Mouse (Mus musculus): ENCODE results near the gene Pomgnt2. TPM values are rescaled to one million over a fixed set of nuclear protein-coding genes. Genes with fewer than 3 reads are reported as not detected.

Pomgnt2 gene
- total RNA-seq, 4 experiments from 2014 or later = 21.3 to 31.3 (median 28.5) TPM

DNA sequence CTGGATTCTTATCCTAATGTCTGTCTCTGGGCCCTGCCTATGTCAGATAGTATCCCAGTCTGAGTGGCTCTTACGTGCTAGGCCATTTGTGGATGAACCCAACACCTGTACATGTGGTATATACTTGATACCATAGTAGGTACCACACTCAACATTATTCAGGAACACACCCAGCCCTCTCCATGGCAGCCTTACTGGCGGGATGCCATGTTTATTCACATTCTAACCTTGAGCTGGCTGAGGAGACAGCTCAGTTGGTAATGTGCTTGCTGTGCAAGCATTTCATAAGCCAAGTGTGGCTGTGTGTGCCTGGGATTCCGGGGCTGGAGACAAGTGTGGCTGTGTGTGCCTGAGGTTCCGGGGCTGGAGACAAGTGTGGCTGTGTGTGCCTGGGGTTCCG is 28.7 kb downstream of the Pomgnt2 start:
- peak; percentile 63 for DNase-seq

GRCm38 (mm10) chr9:121964941-121965340 is 32.0 kb downstream of the Pomgnt2 start:
- DNase-seq = no peak

DNA sequence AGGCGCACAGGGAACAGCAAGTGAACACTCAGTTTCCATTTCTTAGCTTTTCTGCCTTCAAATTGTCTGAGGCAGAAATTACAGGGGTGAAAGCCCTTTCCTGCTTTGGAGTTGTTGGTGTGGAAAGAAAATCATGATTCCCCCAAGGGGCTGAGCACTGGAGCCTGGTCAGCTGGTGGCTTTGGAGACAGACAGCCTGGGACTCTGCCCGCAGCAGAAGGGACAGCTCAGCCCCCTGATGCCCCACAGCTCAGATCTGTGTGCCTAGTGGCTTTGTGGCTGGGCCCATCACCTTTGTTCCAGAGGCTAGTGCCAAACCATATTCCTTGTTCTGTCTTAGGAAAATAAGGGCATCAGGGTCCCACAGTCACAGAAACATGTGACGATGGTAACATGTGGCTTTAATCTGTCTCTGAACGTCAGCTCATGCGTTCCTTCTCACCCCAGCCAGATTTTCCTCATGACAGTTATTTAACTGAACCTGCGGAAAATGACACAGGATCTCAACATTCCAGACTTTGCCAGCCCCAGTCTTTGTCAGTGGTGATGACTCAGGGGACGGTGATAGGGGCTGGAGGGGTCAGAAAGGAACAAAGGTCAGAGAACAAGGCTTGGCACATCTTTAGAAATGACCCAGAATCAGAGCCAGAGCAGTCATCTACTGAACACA is 36.8 kb downstream of the Pomgnt2 start:
- DNase-seq = no peak

DNA sequence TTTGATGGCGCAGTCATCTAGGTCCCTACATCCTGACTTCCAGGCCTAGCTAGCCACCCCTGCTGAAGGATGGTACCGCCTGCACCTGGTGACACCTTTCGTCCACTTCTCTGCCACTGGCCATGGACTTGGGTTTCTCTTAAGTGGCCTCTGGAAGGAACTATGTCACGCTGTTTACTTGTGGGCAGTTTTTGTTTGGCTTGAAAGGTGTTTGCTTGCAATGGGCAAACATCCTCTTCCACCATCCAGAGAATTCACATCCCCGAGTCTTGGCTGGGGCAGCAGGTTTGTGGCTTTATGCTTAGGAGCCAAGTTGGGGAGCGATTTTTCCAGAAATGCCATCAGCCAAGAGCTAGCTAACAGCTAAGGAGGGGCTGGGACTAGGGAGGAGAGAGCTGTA is 44.3 kb downstream of the Pomgnt2 start:
- DNase-seq = no peak

DNA sequence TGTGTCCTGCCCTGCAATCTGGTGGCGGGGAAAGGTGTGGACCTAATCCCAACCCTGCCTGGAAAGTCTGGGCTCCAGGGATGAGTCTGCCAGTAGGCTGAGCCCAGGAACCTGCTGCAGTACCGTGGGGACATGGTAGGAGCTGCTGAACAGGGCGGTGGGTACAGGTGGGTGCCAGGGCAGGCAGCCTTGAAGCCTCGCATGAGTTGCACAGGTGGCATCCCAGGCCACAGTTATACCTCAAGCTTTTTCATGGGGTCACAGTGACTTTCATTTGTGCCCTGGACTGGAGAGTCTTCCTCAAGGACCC is 45.8 kb downstream of the Pomgnt2 start:
- no peak for DNase-seq

- peak; percentile 82 for DNase-seq
Measured at GRCm38 (mm10) chr9:121950418-121951113, 46.3 kb downstream of the Pomgnt2 start, which contains the start of gene Fam198a. Gene Fam198a (plus strand): TSS chr9:121950988.

DNA sequence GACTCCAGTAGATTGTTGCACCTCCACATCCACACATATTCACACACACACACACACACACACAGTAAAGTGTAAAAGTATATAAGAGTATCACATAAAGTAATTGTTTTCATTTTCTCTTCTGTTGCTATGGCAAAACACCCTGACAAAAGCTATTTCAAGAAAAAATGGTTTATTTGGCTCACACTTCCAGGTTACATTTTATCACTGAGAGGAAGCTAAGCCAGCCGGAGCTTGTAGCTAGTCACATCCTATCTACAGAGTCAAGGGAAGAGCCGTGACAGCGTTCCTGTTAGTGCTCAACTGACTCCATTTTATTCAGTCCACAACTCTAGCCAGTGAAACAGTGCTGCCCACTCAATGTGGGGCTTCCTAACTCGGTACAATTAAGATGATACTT is 48.5 kb downstream of the Pomgnt2 start:
- no peak for DNase-seq

DNA sequence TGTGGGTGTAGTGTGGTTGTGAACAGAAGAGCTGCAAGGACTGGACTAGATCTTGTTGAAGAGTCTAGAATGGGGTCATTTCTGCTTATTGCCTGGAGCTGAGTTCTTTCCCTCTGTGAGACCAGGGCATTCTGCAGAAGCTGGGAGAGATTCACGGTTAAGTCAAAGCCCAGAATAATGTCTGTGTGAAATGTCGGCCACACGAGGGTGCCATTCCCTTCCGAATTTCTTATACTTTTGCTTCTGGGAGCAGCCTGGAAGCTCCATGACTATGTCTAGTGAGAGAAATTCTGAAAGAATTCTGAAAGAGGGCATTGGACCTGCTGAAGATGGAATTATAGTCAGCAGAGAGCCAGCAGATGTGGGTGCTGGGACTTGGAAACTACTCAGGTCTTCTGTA is 49.1 kb downstream of the Pomgnt2 start:
- DNase-seq = peak; percentile 63

DNA sequence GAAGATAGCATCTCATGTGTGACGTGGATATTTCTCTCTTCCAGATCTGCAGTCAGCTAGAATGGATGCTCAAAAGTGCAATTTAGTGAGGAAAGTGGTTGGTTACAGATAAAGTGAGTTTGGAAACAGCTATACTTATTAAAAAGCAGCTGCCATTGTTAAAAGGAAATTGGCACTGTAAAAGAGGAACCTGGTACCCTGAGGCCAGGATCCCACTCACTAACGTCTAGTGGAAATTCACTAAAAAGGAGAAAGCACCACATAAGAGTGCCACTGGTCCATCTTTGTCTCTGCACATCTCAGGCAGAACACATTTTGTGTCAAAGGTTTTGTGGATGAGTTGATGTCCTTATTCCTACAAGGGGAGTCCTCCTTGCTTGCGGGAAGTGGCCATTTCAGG is 53.3 kb downstream of the Pomgnt2 start:
- DNase-seq = no peak

DNA sequence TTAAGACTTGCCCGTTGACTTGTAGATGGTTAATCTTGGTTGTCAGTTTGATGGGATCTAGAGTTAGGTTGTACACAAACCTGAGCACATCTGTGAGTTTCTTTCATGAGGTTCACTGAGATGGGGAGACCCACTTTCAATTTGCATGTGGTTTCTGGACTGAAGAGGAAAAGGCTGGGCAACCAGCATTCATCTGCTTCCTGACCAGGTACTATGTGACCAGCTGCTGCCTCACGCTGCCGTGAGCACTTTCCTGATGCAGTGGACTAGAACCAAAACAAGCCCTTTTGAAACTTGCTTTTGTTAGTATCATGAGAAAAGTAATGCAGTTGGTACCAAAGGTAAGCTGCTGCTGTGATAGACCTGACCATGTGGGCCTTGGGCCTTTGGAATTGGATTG is 53.9 kb downstream of the Pomgnt2 start:
- no peak for DNase-seq

DNA sequence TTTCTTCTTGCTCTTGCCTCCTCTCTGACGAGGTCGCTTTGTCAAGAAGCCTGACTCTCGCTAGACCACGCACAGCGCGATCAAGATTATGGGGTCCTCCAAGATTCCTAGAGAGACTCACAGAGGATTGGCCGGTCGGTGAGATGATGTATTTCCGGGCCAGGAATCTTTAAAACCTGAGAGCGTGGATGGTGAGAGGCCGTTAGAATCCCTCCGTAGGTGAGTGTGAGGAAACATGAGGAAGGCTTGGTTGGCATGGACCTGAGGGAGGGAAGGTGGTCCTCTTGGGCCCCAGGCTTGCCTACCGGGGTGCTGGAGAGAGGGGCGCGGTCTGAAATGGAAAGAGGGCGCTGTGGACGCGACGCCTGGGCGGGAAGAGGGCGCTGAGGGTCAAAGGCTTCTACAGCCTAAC is 59.0 kb downstream of the Pomgnt2 start:
- DNase-seq = no peak

DNA sequence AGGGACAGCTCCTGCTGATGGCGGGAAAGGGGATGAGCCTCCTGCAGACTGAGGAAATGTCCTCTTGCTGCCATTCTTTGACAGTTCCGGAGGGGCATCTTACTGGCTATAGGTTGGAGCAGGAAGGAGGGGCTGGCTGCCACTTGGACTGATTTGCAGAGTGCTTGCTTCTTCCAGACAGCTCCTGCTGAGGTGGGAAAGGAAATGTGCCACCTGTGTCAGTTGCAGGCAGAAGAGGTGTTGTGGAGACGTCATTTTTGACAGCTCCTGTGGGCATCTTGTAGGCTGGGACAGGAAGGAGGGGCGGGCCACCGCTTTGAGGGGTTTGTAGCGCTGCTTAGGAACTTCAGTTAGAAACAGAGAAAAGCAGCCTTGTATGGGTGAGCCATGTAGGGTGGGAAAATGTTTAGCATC is 59.5 kb downstream of the Pomgnt2 start:
- DNase-seq = no peak

- DNase-seq = no peak
Measured at GRCm38 (mm10) chr9:121936952-121937351, 60.0 kb downstream of the Pomgnt2 start.

DNA sequence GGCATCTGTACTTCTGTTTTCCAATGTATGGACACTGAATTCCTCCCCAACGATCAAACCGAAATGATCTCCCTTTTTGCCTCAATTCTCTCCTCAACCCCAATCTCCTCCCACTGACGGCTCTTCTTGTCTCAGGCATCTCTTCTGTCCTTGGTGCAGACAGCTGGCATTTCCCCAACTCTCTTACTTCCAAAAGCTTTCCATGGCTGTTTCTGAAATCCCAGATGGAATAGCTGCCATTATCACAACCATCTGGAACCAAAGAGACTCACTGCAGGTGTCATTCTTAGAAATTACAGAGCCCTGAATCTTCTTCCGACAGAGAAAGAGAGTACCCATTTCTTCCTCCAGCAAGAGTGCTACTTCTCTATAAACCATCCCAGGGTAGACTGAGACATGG is 62.1 kb downstream of the Pomgnt2 start:
- no peak for DNase-seq

Other genes with a start within 250 kb of the Pomgnt2 start
- gene Zfp651, start 237.8 kb downstream of the Pomgnt2 start, total RNA-seq (2022) = 10 to 100 TPM; 39.3 to 64.2 (median 52.9) TPM
- gene Klhl40, start 219.5 kb downstream of the Pomgnt2 start, total RNA-seq (2022) = under 1 TPM in 1 of 4 experiments, not detected in 3; 0.15 TPM
- gene Hhatl, start 204.6 kb downstream of the Pomgnt2 start, total RNA-seq (2022) = under 1 TPM in 1 of 4 experiments, not detected in 3; 0.59 TPM
- gene Ccdc13, start 157.6 kb downstream of the Pomgnt2 start, total RNA-seq (2022) = 1 to 10 TPM in 3 of 4 experiments, under 1 TPM in 1; 0.73 to 2.2 (median 1.6) TPM
- gene Higd1a, start 138.7 kb downstream of the Pomgnt2 start, total RNA-seq (2022) = 100 to 1,000 TPM in 1 of 4 experiments, 10 to 100 TPM in 3; 86.5 to 102 (median 87.4) TPM
- 1 to 10 TPM in 1 of 4 experiments, under 1 TPM in 3; 0.77 to 2.1 (median 0.88) TPM for gene Ackr2, start 98.8 kb downstream of the Pomgnt2 start, total RNA-seq (2022)
- under 1 TPM; 0.54 to 0.84 (median 0.72) TPM for gene Cyp8b1, start 80.8 kb downstream of the Pomgnt2 start, total RNA-seq (2022)
- gene Fam198a, start 46.1 kb downstream of the Pomgnt2 start, total RNA-seq (2022) = 1 to 10 TPM; 1.8 to 2.7 (median 2.3) TPM
- 100 to 1,000 TPM; 153 to 206 (median 181) TPM for gene Snrk, start 120.2 kb upstream of the Pomgnt2 start, total RNA-seq (2022)

Measured in adrenal gland, adult 8-10 months (tissue).